Mouse (Mus musculus) spleen, postnatal 4 days (tissue): ENCODE results near the gene Rpl23.

ENCODE experiments used
- DNase-seq, 2 experiments: peaks; one replicate each; pipeline ENCODE4 v3.0.0; 2022; ENCODE audit warnings: low spot score in 2 of 2

Rpl23 gene

GRCm38 (mm10) chr11:97781832-97782563, at the start of gene Rpl23:
TSS of gene Rpl23 (minus strand) at chr11:97782437.
- DNase-seq, result peak; percentile 99

- no peak for DNase-seq
Measured at GRCm38 (mm10) chr11:97832001-97832400, 49.8 kb upstream of the Rpl23 start.

- no peak for DNase-seq
Measured at GRCm38 (mm10) chr11:97830501-97830900, 48.3 kb upstream of the Rpl23 start.

- DNase-seq, result peak in 1 of 2 experiments; percentile 61
Measured at GRCm38 (mm10) chr11:97829913-97830476, 47.8 kb upstream of the Rpl23 start.

GRCm38 (mm10) chr11:97829365-97829764, 47.1 kb upstream of the Rpl23 start:
- DNase-seq, result no peak

- no peak for DNase-seq
Measured at GRCm38 (mm10) chr11:97827654-97828053, 45.4 kb upstream of the Rpl23 start.

- no peak for DNase-seq
Measured at GRCm38 (mm10) chr11:97826414-97826813, 44.2 kb upstream of the Rpl23 start.

- DNase-seq, result no peak
Measured at GRCm38 (mm10) chr11:97825971-97826370, 43.7 kb upstream of the Rpl23 start.

- DNase-seq, result peak in 1 of 2 experiments; percentile 43
Measured at GRCm38 (mm10) chr11:97825295-97825694, 43.1 kb upstream of the Rpl23 start.

- DNase-seq, result no peak
Measured at GRCm38 (mm10) chr11:97824895-97825294, 42.7 kb upstream of the Rpl23 start.

GRCm38 (mm10) chr11:97824168-97824567, 41.9 kb upstream of the Rpl23 start:
- DNase-seq, result no peak

GRCm38 (mm10) chr11:97822840-97823603, 40.8 kb upstream of the Rpl23 start:
- DNase-seq, result no peak

GRCm38 (mm10) chr11:97821401-97822064, 39.3 kb upstream of the Rpl23 start:
- no peak for DNase-seq

- DNase-seq, result no peak
Measured at GRCm38 (mm10) chr11:97820840-97821239, 38.6 kb upstream of the Rpl23 start.

- no peak for DNase-seq
Measured at GRCm38 (mm10) chr11:97819923-97820322, 37.7 kb upstream of the Rpl23 start.

- no peak for DNase-seq
Measured at GRCm38 (mm10) chr11:97819102-97819501, 36.9 kb upstream of the Rpl23 start.

GRCm38 (mm10) chr11:97818571-97818970, 36.3 kb upstream of the Rpl23 start:
- DNase-seq, result no peak

- no peak for DNase-seq
Measured at GRCm38 (mm10) chr11:97818003-97818402, 35.8 kb upstream of the Rpl23 start.

- DNase-seq, result no peak
Measured at GRCm38 (mm10) chr11:97817379-97817778, 35.1 kb upstream of the Rpl23 start.

GRCm38 (mm10) chr11:97816916-97817315, 34.7 kb upstream of the Rpl23 start:
- no peak for DNase-seq

GRCm38 (mm10) chr11:97816176-97816575, 33.9 kb upstream of the Rpl23 start:
- DNase-seq, result no peak

GRCm38 (mm10) chr11:97815736-97816135, 33.5 kb upstream of the Rpl23 start:
- no peak for DNase-seq
